Comparison of ENCODE assay signal across 8 mouse cellular contexts in genomic region chr7:45461326-45461725, GRCm38 (mm10). TPM values are rescaled to one million over a fixed set of nuclear protein-coding genes. Genes with fewer than 3 reads are reported as not detected.
DNase-seq lines count a peak whose midpoint lies in the region; ATAC-seq and TF ChIP-seq lines count a peak whose summit lies in the region.

No protein-coding gene starts in this region.

- H3K4me1 ChIP-seq in embryonic facial prominence, embryonic 12.5 days, result peaks cover 36% of the 10 kb centered on the region
- peaks cover 39% of the 10 kb centered on the region for H3K4me1 ChIP-seq in intestine, embryonic 16.5 days (ENCODE audit: control insufficient read depth, insufficient read depth, low read length)
- peaks cover 66% of the 10 kb centered on the region for H3K4me1 ChIP-seq in neural tube, embryonic 15.5 days

- peak overlapping the region; percentile 95; the same call in 1 of the 2 replicates for H3K27ac ChIP-seq in left cerebral cortex, adult 2 months
- H3K27ac ChIP-seq in embryonic facial prominence, embryonic 12.5 days, result peak overlapping the region; percentile 80
- H3K27ac ChIP-seq in intestine, embryonic 16.5 days (ENCODE audit: low read length), result peak overlapping the region; percentile 95
- peak overlapping the region; percentile 87 for H3K27ac ChIP-seq in neural tube, embryonic 15.5 days (replicated peaks)

- no peak for DNase-seq in left cerebral cortex, adult 2 months (ENCODE audit: extremely low spot score in 1 of 2, low spot score in 2 of 2)
- DNase-seq in left cerebral cortex, adult 8-10 months (ENCODE audit: low spot score in 2 of 2), result no peak
- DNase-seq in layer of hippocampus, adult 8-10 months (ENCODE audit: low spot score in 2 of 2), result no peak
- DNase-seq in right cerebral cortex, postnatal 4 days, result no peak
- no peak for DNase-seq in left cerebral cortex, adult 9 months (ENCODE audit: low spot score in 2 of 2)

- H3K9ac ChIP-seq in embryonic facial prominence, embryonic 12.5 days, result no peak overlapping the region
- H3K9ac ChIP-seq in intestine, embryonic 16.5 days (ENCODE audit: low read depth, low read length), result peak overlapping the region; percentile 69
- H3K9ac ChIP-seq in neural tube, embryonic 15.5 days (replicated peaks), result no peak overlapping the region

- H3K36me3 ChIP-seq in embryonic facial prominence, embryonic 12.5 days, result peaks cover 52% of the 10 kb centered on the region
- H3K36me3 ChIP-seq in intestine, embryonic 16.5 days (ENCODE audit: control insufficient read depth, insufficient read depth, low read length), result peaks cover 7% of the 10 kb centered on the region
- peaks cover 44% of the 10 kb centered on the region for H3K36me3 ChIP-seq in neural tube, embryonic 15.5 days

- no peak overlapping the region; the same call in 1 of the 2 replicates for H3K4me2 ChIP-seq in embryonic facial prominence, embryonic 12.5 days (replicated peaks)
- peak overlapping the region; percentile 54 for H3K4me2 ChIP-seq in intestine, embryonic 16.5 days (ENCODE audit: low read depth, low read length)
- peak overlapping the region; percentile 59; the same call in 1 of the 2 replicates for H3K4me2 ChIP-seq in neural tube, embryonic 15.5 days

- WGBS in embryonic facial prominence, embryonic 12.5 days, result 63% methylated on average over 4 of the region's 5 CpGs
- 48% methylated on average over 5 of the region's 5 CpGs for WGBS in intestine, embryonic 16.5 days
- 33% methylated on average over 5 of the region's 5 CpGs for WGBS in neural tube, embryonic 15.5 days

- H3K27me3 ChIP-seq in embryonic facial prominence, embryonic 12.5 days, result no peaks in the 10 kb centered on the region
- no peaks in the 10 kb centered on the region for H3K27me3 ChIP-seq in intestine, embryonic 16.5 days (replicated peaks; ENCODE audit: control insufficient read depth, insufficient read depth, low read length)
- no peaks in the 10 kb centered on the region for H3K27me3 ChIP-seq in neural tube, embryonic 15.5 days (replicated peaks)

- H3K9me3 ChIP-seq in embryonic facial prominence, embryonic 12.5 days, result no peaks in the 10 kb centered on the region
- H3K9me3 ChIP-seq in intestine, embryonic 16.5 days (ENCODE audit: control insufficient read depth, low read length), result no peaks in the 10 kb centered on the region
- no peaks in the 10 kb centered on the region for H3K9me3 ChIP-seq in neural tube, embryonic 15.5 days (replicated peaks)

- intact Hi-C loops in left cerebral cortex, adult 2 months (cut with DNase I), result no loop called here

- no peak overlapping the region for H3K4me3 ChIP-seq in left cerebral cortex, adult 2 months
- H3K4me3 ChIP-seq in embryonic facial prominence, embryonic 12.5 days, result no peak overlapping the region
- no peak overlapping the region for H3K4me3 ChIP-seq in intestine, embryonic 16.5 days (ENCODE audit: low read length)
- H3K4me3 ChIP-seq in neural tube, embryonic 15.5 days (replicated peaks), result no peak overlapping the region

- ATAC-seq in embryonic facial prominence, embryonic 12.5 days (ENCODE audit: insufficient number of reproducible peaks, insufficient read depth, low FRiP score, low TSS enrichment), result no peak
- ATAC-seq in intestine, embryonic 16.5 days, result peak; percentile 1; the same call in 1 of the 2 replicates
- no peak for ATAC-seq in neural tube, embryonic 15.5 days (ENCODE audit: low FRiP score)

- TF ChIP-seq CTCF in left cerebral cortex, adult 2 months (IDR thresholded peaks at IDR 0.05), result no peak

RNA-seq across cellular contexts. Expression of gene Ftl1, which starts 1.6 kb away (rescaled TPM):
- 100 to 1,000 TPM; 200 to 208 TPM for total RNA-seq in left cerebral cortex, adult 2 months (2021)
- total RNA-seq in left cerebral cortex, adult 8-10 months (2022), result 100 to 1,000 TPM; 206 to 283 (median 229) TPM
- polyA plus RNA-seq in embryonic facial prominence, embryonic 12.5 days (2016; fragmentation: Nextera tagmentation; extraction: Ambion mirVana), result 5,211 and 5,392 TPM in 2 replicates
- 7,117 and 7,555 TPM in 2 replicates for polyA plus RNA-seq in intestine, embryonic 16.5 days (2015; fragmentation: Nextera tagmentation; extraction: Ambion mirVana)
- 4,883 and 5,335 TPM in 2 replicates for polyA plus RNA-seq in neural tube, embryonic 15.5 days (2015; fragmentation: Nextera tagmentation; extraction: Ambion mirVana)
- total RNA-seq in layer of hippocampus, adult 8-10 months (2022), result 100 to 1,000 TPM; 176 to 331 (median 227) TPM

RNA-seq across cellular contexts. Expression of gene Bax, which starts 5.4 kb away (rescaled TPM):
- total RNA-seq in left cerebral cortex, adult 2 months (2021), result 10 to 100 TPM; 66.9 to 67.4 TPM
- 10 to 100 TPM; 57.8 to 78.7 (median 67.0) TPM for total RNA-seq in left cerebral cortex, adult 8-10 months (2022)
- polyA plus RNA-seq in embryonic facial prominence, embryonic 12.5 days (2016; fragmentation: Nextera tagmentation; extraction: Ambion mirVana), result 220 and 224 TPM in 2 replicates
- 178 and 185 TPM in 2 replicates for polyA plus RNA-seq in intestine, embryonic 16.5 days (2015; fragmentation: Nextera tagmentation; extraction: Ambion mirVana)
- 224 and 236 TPM in 2 replicates for polyA plus RNA-seq in neural tube, embryonic 15.5 days (2015; fragmentation: Nextera tagmentation; extraction: Ambion mirVana)
- 10 to 100 TPM; 70.0 to 78.6 (median 73.2) TPM for total RNA-seq in layer of hippocampus, adult 8-10 months (2022)

RNA-seq across cellular contexts. Expression of gene Tulp2, which starts 20.4 kb away (rescaled TPM):
- total RNA-seq in left cerebral cortex, adult 2 months (2021), result under 1 TPM in 1 of 2 experiments, not detected in 1; 0.30 TPM
- total RNA-seq in left cerebral cortex, adult 8-10 months (2022), result not detected
- polyA plus RNA-seq in embryonic facial prominence, embryonic 12.5 days (2016; fragmentation: Nextera tagmentation; extraction: Ambion mirVana), result 0.92 and 1.2 TPM in 2 replicates
- polyA plus RNA-seq in intestine, embryonic 16.5 days (2015; fragmentation: Nextera tagmentation; extraction: Ambion mirVana), result 0.78 and 0.93 TPM in 2 replicates
- polyA plus RNA-seq in neural tube, embryonic 15.5 days (2015; fragmentation: Nextera tagmentation; extraction: Ambion mirVana), result 0.15 and 0.59 TPM in 2 replicates
- total RNA-seq in layer of hippocampus, adult 8-10 months (2022), result not detected

RNA-seq across cellular contexts. Expression of gene Ruvbl2, which starts 23.4 kb away (rescaled TPM):
- total RNA-seq in left cerebral cortex, adult 2 months (2021), result 10 to 100 TPM; 34.4 to 39.9 TPM
- 10 to 100 TPM; 30.0 to 37.5 (median 32.0) TPM for total RNA-seq in left cerebral cortex, adult 8-10 months (2022)
- polyA plus RNA-seq in embryonic facial prominence, embryonic 12.5 days (2016; fragmentation: Nextera tagmentation; extraction: Ambion mirVana), result 149 and 151 TPM in 2 replicates
- polyA plus RNA-seq in intestine, embryonic 16.5 days (2015; fragmentation: Nextera tagmentation; extraction: Ambion mirVana), result 121 and 134 TPM in 2 replicates
- polyA plus RNA-seq in neural tube, embryonic 15.5 days (2015; fragmentation: Nextera tagmentation; extraction: Ambion mirVana), result 92.7 and 114 TPM in 2 replicates
- total RNA-seq in layer of hippocampus, adult 8-10 months (2022), result 10 to 100 TPM; 31.7 to 38.7 (median 35.4) TPM

RNA-seq across cellular contexts. Expression of gene Gm45808, which starts 25.3 kb away (rescaled TPM):
- total RNA-seq in left cerebral cortex, adult 2 months (2021), result 1 to 10 TPM; 1.5 to 2.0 TPM
- total RNA-seq in left cerebral cortex, adult 8-10 months (2022), result 1 to 10 TPM in 3 of 4 experiments, not detected in 1; 1.9 to 3.2 (median 2.9) TPM
- not detected in 2 replicates for polyA plus RNA-seq in embryonic facial prominence, embryonic 12.5 days (2016; fragmentation: Nextera tagmentation; extraction: Ambion mirVana)
- polyA plus RNA-seq in intestine, embryonic 16.5 days (2015; fragmentation: Nextera tagmentation; extraction: Ambion mirVana), result not detected in 2 replicates
- not detected in 2 replicates for polyA plus RNA-seq in neural tube, embryonic 15.5 days (2015; fragmentation: Nextera tagmentation; extraction: Ambion mirVana)
- total RNA-seq in layer of hippocampus, adult 8-10 months (2022), result 1 to 10 TPM in 1 of 4 experiments, not detected in 3; 2.0 TPM
